Mouse (Mus musculus) midbrain, postnatal 0 days (tissue): ENCODE data around the gene Lrrc8b. TPM values are rescaled to one million over a fixed set of nuclear protein-coding genes. Genes with fewer than 3 reads are reported as not detected.

ENCODE experiments used
- ATAC-seq: fragments of 200-750 bp; cut with Nextera tagmentation; 2 replicates; pipeline ENCODE4 v1.8.0; 2017; ENCODE audit warnings: moderate number of reproducible peaks, mild to moderate bottlenecking, moderate TSS enrichment, moderate library complexity; ENCODE audit not compliant: low FRiP score
- DNase-seq: peaks from one replicate; pipeline ENCODE4 v3.0.0-alpha.2; 2015; ENCODE audit warnings: low spot score
- H3K27ac ChIP-seq: fragments of 300-500 bp; sonication (generic); 2 replicates; pipeline ENCODE4 v1.5.1; 2014; ENCODE audit warnings: low read depth, mild to moderate bottlenecking, low read length, mixed read lengths
- H3K27me3 ChIP-seq: fragments of 300-500 bp; sonication (generic); 2 replicates; pipeline ENCODE4 v1.6.1; 2014; ENCODE audit warnings: low read length, control low read depth, mixed read lengths; ENCODE audit not compliant: insufficient read depth
- H3K36me3 ChIP-seq: fragments of 300-500 bp; sonication (generic); 2 replicates; pipeline ENCODE4 v1.6.1; 2014; ENCODE audit warnings: low read length, control low read depth, mixed read lengths; ENCODE audit not compliant: insufficient read depth
- H3K4me1 ChIP-seq: fragments of 300-500 bp; sonication (generic); 2 replicates; pipeline ENCODE4 v1.6.1; 2014; ENCODE audit warnings: mild to moderate bottlenecking, control low read depth, antibody characterized with exemption, low read length, mixed read lengths; ENCODE audit not compliant: insufficient read depth
- H3K4me2 ChIP-seq: fragments of 300-500 bp; sonication (generic); 2 replicates; pipeline ENCODE4 v1.6.1; 2014; ENCODE audit warnings: low read depth, mild to moderate bottlenecking, low read length, mixed read lengths; ENCODE audit not compliant: poor library complexity, severe bottlenecking
- H3K4me3 ChIP-seq: fragments of 300-500 bp; sonication (generic); 2 replicates; pipeline ENCODE4 v1.5.1; 2014; ENCODE audit warnings: low read depth, mild to moderate bottlenecking, low read length, moderate library complexity
- H3K9ac ChIP-seq: fragments of 300-500 bp; sonication (generic); replicated peaks from 2 replicates; pipeline ENCODE4 v1.6.1; 2014; ENCODE audit warnings: mild to moderate bottlenecking, low read length, moderate library complexity, mixed read lengths; ENCODE audit not compliant: poor library complexity, severe bottlenecking
- H3K9me3 ChIP-seq: fragments of 300-500 bp; sonication (generic); 2 replicates; pipeline ENCODE4 v1.6.1; 2016; ENCODE audit warnings: low read length, control low read depth
- CTCF ChIP-seq: IDR thresholded peaks from 2 replicates; pipeline ENCODE4 v1.5.1; 2016; ENCODE audit warnings: antibody characterized with exemption, mild to moderate bottlenecking
- WGBS: fragments of 180-500 bp; shearing (Covaris S2); extraction: QIAGEN DNeasy Blood & Tissue Kit; methylation state at CpG from one replicate; pipeline ENCODE4 v1.1.7; 2014; 5-methylcytosine and 5-hydroxymethylcytosine counted together
- polyA plus RNA-seq: library from polyadenylated mRNA; unstranded; fragments of >200 nt; fragmentation: Nextera tagmentation; extraction: Ambion mirVana; gene quantifications from 2 replicates; pipeline ENCODE4 v1.2.1, GENCODE M21; 2015
- total RNA-seq: library from RNA; depleted of rRNA; stranded (reverse); fragments of >200 nt; gene quantifications from 2 replicates; pipeline ENCODE4 v1.2.3, GENCODE M21; 2014

The Lrrc8b gene
- total and polyA plus RNA-seq, 2 experiments from 2014 or later: 18.5 to 63.4 TPM

- WGBS: 3% methylated on average over 23 of the region's 36 CpGs
- peak overlapping the region; percentile 97 for H3K4me2 ChIP-seq
These were observed 538 bp downstream of the Lrrc8b start for GRCm38 (mm10) chr5:105415951-105416675.

GRCm38 (mm10) chr5:105417217-105417616 lies 1.6 kb downstream of the Lrrc8b start:
- Histone ChIP-seq H3K27me3 (no peaks in the 10 kb centered on the region), H3K27ac (no peak overlapping the region), H3K4me3 (no peak overlapping the region), H3K4me1 (peaks cover 2% of the 10 kb centered on the region; the same call in 1 of the 2 replicates), H3K9ac (no peak overlapping the region), H3K4me2 (no peak overlapping the region), H3K9me3 (peaks cover 9% of the 10 kb centered on the region), H3K36me3 (no peaks in the 10 kb centered on the region)
- 87% methylated on average over 8 of the region's 8 CpGs for WGBS
- ATAC-seq: no peak
- no peak for TF ChIP-seq CTCF
- no peak for DNase-seq

More at GRCm38 (mm10) chr5:105415951-105416675, 538 bp downstream of the Lrrc8b start:
- peak; percentile 1 for ATAC-seq
- Histone ChIP-seq H3K27me3 (no peaks in the 10 kb centered on the region), H3K4me1 (peaks cover 2% of the 10 kb centered on the region; the same call in 1 of the 2 replicates), H3K9ac (peak overlapping the region; percentile 95), H3K4me3 (peak overlapping the region; percentile 92), H3K36me3 (no peaks in the 10 kb centered on the region), H3K27ac (peak overlapping the region; percentile 92), H3K9me3 (peaks cover 9% of the 10 kb centered on the region)
- DNase-seq: peak; percentile 9
- TF ChIP-seq CTCF: no peak

GRCm38 (mm10) chr5:105418364-105418763 lies 2.8 kb downstream of the Lrrc8b start:
- no peak overlapping the region for H3K4me3 ChIP-seq
- H3K4me1 ChIP-seq: peaks cover 2% of the 10 kb centered on the region; the same call in 1 of the 2 replicates
- DNase-seq: no peak
- no peak overlapping the region for H3K4me2 ChIP-seq
- TF ChIP-seq CTCF: no peak
- ATAC-seq: no peak
- H3K36me3 ChIP-seq: no peaks in the 10 kb centered on the region
- 92% methylated on average over 7 of the region's 7 CpGs for WGBS
- H3K9ac ChIP-seq: no peak overlapping the region
- H3K9me3 ChIP-seq: peaks cover 9% of the 10 kb centered on the region
- no peak overlapping the region for H3K27ac ChIP-seq
- H3K27me3 ChIP-seq: no peaks in the 10 kb centered on the region

GRCm38 (mm10) chr5:105418851-105419250 lies 3.3 kb downstream of the Lrrc8b start:
- Histone ChIP-seq H3K4me3 (no peak overlapping the region), H3K27ac (no peak overlapping the region), H3K36me3 (no peaks in the 10 kb centered on the region), H3K4me2 (no peak overlapping the region), H3K4me1 (peaks cover 2% of the 10 kb centered on the region; the same call in 1 of the 2 replicates), H3K27me3 (no peaks in the 10 kb centered on the region), H3K9me3 (peaks cover 9% of the 10 kb centered on the region), H3K9ac (no peak overlapping the region)
- DNase-seq: no peak
- TF ChIP-seq CTCF: no peak
- 91% methylated on average over 5 of the region's 5 CpGs for WGBS
- no peak for ATAC-seq

- ATAC-seq: no peak
- WGBS: 100% methylated on average over 2 of the region's 2 CpGs
These were observed 10.0 kb downstream of the Lrrc8b start for GRCm38 (mm10) chr5:105425587-105425986.

GRCm38 (mm10) chr5:105427326-105427725 lies 11.8 kb downstream of the Lrrc8b start:
- H3K4me3 ChIP-seq: no peak overlapping the region
- no peak for TF ChIP-seq CTCF
- H3K9me3 ChIP-seq: 0 out of 2 replicates have a peak, but pooled peaks cover 11% of the 10 kb centered on the region
- H3K4me1 ChIP-seq: no peaks in the 10 kb centered on the region
- DNase-seq: no peak
- H3K36me3 ChIP-seq: peaks cover 2% of the 10 kb centered on the region; the same call in 1 of the 2 replicates
- ATAC-seq: no peak
- 77% methylated on average over 7 of the region's 7 CpGs for WGBS
- H3K27ac ChIP-seq: no peak overlapping the region
- H3K27me3 ChIP-seq: no peaks in the 10 kb centered on the region
- no peak overlapping the region for H3K4me2 ChIP-seq
- H3K9ac ChIP-seq: no peak overlapping the region

More at GRCm38 (mm10) chr5:105425587-105425986, 10.0 kb downstream of the Lrrc8b start:
- no peak overlapping the region for H3K9ac ChIP-seq
- no peak for TF ChIP-seq CTCF
- H3K27ac ChIP-seq: no peak overlapping the region
- H3K4me3 ChIP-seq: no peak overlapping the region
- peaks cover 2% of the 10 kb centered on the region; the same call in 1 of the 2 replicates for H3K36me3 ChIP-seq
- H3K9me3 ChIP-seq: 0 out of 2 replicates have a peak, but pooled peaks cover 8% of the 10 kb centered on the region
- no peak for DNase-seq
- no peaks in the 10 kb centered on the region for H3K4me1 ChIP-seq
- H3K27me3 ChIP-seq: no peaks in the 10 kb centered on the region
- no peak overlapping the region for H3K4me2 ChIP-seq
